Mouse (Mus musculus): ENCODE measurements around the gene Nop58.
"Not testable (repeated sequence)": the region's sequence is repeated elsewhere in the genome, so short reads cannot be mapped to it uniquely, and the experiment has no call there.

The Nop58 gene

GRCm38 (mm10) chr1:59684819-59685755 is at the start of gene Nop58:
Nop58 (plus strand) TSS chr1:59684971.
- peak; percentile 93 for DNase-seq

GRCm38 (mm10) chr1:59636349-59636748 is 48.4 kb upstream of the Nop58 start:
- no peak for DNase-seq

- no peak for DNase-seq
Measured at GRCm38 (mm10) chr1:59638371-59638770, 46.4 kb upstream of the Nop58 start.

GRCm38 (mm10) chr1:59642488-59642887 is 42.3 kb upstream of the Nop58 start:
- no peak for DNase-seq

GRCm38 (mm10) chr1:59646502-59646901 is 38.3 kb upstream of the Nop58 start:
- not testable (repeated sequence) for DNase-seq

- DNase-seq: no peak
Measured at GRCm38 (mm10) chr1:59651201-59651819, 33.5 kb upstream of the Nop58 start.

GRCm38 (mm10) chr1:59653243-59653911 is 31.4 kb upstream of the Nop58 start:
- DNase-seq: no peak

- DNase-seq: no peak
Measured at GRCm38 (mm10) chr1:59656244-59657171, 28.3 kb upstream of the Nop58 start.

- no peak for DNase-seq
Measured at GRCm38 (mm10) chr1:59663456-59664135, 21.2 kb upstream of the Nop58 start.

- DNase-seq: no peak
Measured at GRCm38 (mm10) chr1:59668871-59669270, 15.9 kb upstream of the Nop58 start.

GRCm38 (mm10) chr1:59669962-59670630 is 14.7 kb upstream of the Nop58 start:
- DNase-seq: peak; percentile 54

- DNase-seq: peak; percentile 95
Measured at GRCm38 (mm10) chr1:59670641-59671168, 14.1 kb upstream of the Nop58 start, which contains the start of gene Sumo1. Sumo1 (minus strand) TSS chr1:59670834.

GRCm38 (mm10) chr1:59673661-59674060 is 11.1 kb upstream of the Nop58 start:
- DNase-seq: no peak

- peak; percentile 43 for DNase-seq
Measured at GRCm38 (mm10) chr1:59683926-59684818, 599 bp upstream of the Nop58 start.

- no peak for DNase-seq
Measured at GRCm38 (mm10) chr1:59687493-59687892, 2.7 kb downstream of the Nop58 start.

GRCm38 (mm10) chr1:59690467-59690866 is 5.7 kb downstream of the Nop58 start:
- DNase-seq: no peak

GRCm38 (mm10) chr1:59697751-59698150 is 13.0 kb downstream of the Nop58 start:
- DNase-seq: no peak

GRCm38 (mm10) chr1:59698207-59698606 is 13.4 kb downstream of the Nop58 start:
- DNase-seq: no peak

GRCm38 (mm10) chr1:59701766-59702165 is 17.0 kb downstream of the Nop58 start:
- DNase-seq: peak; percentile 41

GRCm38 (mm10) chr1:59719900-59720299 is 35.1 kb downstream of the Nop58 start:
- DNase-seq: peak; percentile 51

Data from kidney, postnatal 10 days (tissue).